Mouse (Mus musculus): Measurements from ENCODE around the gene Swi5. TPM values are rescaled to one million over a fixed set of nuclear protein-coding genes. Genes with fewer than 3 reads are reported as not detected.

Gene Swi5
- polyA plus RNA-seq, 1 experiment from 2014 or later = 286 TPM

DNA sequence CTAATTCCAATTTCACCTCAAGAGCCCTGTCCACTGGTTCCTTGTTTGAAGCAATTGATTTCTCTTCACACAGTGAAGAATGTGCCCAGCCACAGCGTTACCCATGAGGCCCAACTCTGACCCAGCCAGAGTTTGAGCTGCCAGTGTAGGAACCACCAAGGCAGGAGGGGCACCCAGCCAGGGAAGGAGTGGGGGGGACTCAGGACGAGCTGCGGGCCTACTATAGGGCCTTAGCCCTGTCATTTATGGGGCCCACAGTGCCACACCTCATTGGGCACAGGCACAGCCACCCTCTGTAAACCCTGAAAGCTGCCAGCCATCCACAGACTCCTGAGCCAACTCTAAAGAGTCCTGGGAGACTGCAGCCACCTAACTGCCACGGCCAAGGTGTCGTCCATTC lies 33.3 kb downstream of the Swi5 start:
- Histone ChIP-seq H3K36me3 (peaks cover 85% of the 10 kb centered on the region), H3K4me2 (no peak overlapping the region), H3K9me3 (no peaks in the 10 kb centered on the region), H3K4me1 (peaks cover 10% of the 10 kb centered on the region), H3K27ac (replicated peaks) (no peak overlapping the region), H3K4me3 (no peak overlapping the region), H3K9ac (no peak overlapping the region), H3K27me3 (replicated peaks) (no peaks in the 10 kb centered on the region)
- 81% methylated on average over 5 of the region's 5 CpGs for WGBS
- no peak for ATAC-seq (ENCODE audit: extremely low read depth, insufficient number of reproducible peaks, low FRiP score, low TSS enrichment)

DNA sequence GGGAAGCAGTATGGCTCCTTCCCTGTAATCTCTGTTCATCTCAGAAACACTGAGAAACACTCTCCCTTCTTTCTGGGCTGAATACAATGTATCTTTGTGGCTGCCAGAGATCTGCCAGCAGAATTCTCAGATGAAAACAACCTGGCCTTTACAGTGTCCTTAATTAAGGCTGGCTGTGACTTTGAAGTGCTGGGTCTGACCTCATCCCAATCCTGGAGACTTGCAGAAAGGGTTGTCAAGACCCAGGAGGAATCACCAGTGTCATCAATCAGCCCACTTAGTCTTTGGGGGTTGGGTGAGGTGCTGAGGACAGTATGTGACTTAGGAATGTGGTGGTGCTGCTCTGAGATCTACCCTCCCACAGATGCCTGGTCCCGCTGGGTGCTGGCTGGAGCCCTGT lies 34.5 kb downstream of the Swi5 start:
- Histone ChIP-seq H3K27ac (replicated peaks) (no peak overlapping the region), H3K9me3 (no peaks in the 10 kb centered on the region), H3K27me3 (replicated peaks) (no peaks in the 10 kb centered on the region), H3K36me3 (peaks cover 94% of the 10 kb centered on the region), H3K4me2 (no peak overlapping the region), H3K9ac (no peak overlapping the region), H3K4me1 (no peaks in the 10 kb centered on the region; the same call in 1 of the 2 replicates), H3K4me3 (no peak overlapping the region)
- ATAC-seq (ENCODE audit: extremely low read depth, insufficient number of reproducible peaks, low FRiP score, low TSS enrichment) = no peak
- 58% methylated on average over 1 of the region's 1 CpGs for WGBS

DNA sequence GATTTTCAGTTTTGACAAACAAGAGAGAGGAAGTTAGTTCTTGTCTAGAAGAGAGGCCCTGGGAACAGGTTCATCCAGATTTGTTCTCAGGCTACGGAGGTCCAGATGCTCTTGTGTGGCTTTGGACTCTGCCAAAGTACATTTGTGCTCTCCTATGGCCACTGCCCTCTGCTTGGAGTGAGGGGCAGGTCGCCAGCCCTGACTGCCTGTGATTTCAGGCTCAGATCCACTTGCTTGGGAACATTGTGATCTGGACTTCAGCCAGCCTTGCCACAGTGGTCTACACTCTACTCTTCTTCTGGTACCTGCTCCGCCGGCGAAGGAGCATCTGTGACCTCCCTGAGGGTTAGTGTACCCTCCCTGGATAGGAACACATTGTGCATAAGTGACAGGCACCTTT lies 35.2 kb downstream of the Swi5 start:
- no peak for ATAC-seq (ENCODE audit: extremely low read depth, insufficient number of reproducible peaks, low FRiP score, low TSS enrichment)
- Histone ChIP-seq H3K4me1 (no peaks in the 10 kb centered on the region), H3K36me3 (peaks cover 94% of the 10 kb centered on the region), H3K4me2 (no peak overlapping the region), H3K9me3 (no peaks in the 10 kb centered on the region), H3K27ac (replicated peaks) (no peak overlapping the region), H3K9ac (no peak overlapping the region), H3K27me3 (replicated peaks) (no peaks in the 10 kb centered on the region), H3K4me3 (no peak overlapping the region)
- WGBS = 85% methylated on average over 5 of the region's 5 CpGs

DNA sequence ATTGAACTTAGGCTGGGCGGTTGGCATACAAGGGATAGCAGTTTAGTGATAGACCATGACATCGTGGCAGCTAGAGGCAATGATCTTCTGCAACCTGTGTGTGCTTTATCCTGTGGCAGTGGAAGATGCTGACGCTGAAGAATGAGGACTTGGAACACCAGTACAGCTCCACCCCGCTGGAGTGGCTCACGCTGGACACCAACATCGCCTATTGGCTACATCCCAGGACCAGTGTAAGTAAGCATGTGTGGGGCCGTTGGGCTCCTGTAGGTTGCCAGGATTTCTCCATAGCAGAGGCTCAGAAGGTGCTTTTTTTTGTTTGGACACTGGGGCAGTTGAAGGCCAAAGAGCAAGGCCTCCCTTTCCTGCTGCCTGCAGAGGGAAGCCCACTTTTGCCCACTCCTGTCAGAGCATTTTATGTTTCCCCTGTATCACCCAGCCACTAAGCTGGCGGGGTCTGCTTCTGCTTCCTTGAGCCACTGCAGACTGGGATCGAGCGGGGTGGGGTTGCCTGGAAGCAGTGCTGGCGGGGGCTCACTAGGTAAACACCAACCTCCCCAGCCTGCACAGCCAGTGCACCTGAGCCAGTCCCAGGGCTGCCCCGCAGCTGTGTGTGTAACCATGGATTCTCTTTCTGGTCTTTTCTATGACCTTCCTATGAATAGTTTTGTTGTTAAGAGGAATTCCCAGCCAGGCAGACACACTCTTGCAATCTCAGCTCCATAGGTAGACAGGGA lies 35.9 kb downstream of the Swi5 start:
- H3K4me3 ChIP-seq = no peak overlapping the region
- peaks cover 94% of the 10 kb centered on the region for H3K36me3 ChIP-seq
- no peak overlapping the region for H3K4me2 ChIP-seq
- no peaks in the 10 kb centered on the region for H3K9me3 ChIP-seq
- H3K27me3 ChIP-seq (replicated peaks) = no peaks in the 10 kb centered on the region
- no peaks in the 10 kb centered on the region for H3K4me1 ChIP-seq
- H3K27ac ChIP-seq (replicated peaks) = no peak overlapping the region
- no peak overlapping the region for H3K9ac ChIP-seq
- WGBS = 80% methylated on average over 12 of the region's 12 CpGs
- no peak for ATAC-seq (ENCODE audit: extremely low read depth, insufficient number of reproducible peaks, low FRiP score, low TSS enrichment)

DNA sequence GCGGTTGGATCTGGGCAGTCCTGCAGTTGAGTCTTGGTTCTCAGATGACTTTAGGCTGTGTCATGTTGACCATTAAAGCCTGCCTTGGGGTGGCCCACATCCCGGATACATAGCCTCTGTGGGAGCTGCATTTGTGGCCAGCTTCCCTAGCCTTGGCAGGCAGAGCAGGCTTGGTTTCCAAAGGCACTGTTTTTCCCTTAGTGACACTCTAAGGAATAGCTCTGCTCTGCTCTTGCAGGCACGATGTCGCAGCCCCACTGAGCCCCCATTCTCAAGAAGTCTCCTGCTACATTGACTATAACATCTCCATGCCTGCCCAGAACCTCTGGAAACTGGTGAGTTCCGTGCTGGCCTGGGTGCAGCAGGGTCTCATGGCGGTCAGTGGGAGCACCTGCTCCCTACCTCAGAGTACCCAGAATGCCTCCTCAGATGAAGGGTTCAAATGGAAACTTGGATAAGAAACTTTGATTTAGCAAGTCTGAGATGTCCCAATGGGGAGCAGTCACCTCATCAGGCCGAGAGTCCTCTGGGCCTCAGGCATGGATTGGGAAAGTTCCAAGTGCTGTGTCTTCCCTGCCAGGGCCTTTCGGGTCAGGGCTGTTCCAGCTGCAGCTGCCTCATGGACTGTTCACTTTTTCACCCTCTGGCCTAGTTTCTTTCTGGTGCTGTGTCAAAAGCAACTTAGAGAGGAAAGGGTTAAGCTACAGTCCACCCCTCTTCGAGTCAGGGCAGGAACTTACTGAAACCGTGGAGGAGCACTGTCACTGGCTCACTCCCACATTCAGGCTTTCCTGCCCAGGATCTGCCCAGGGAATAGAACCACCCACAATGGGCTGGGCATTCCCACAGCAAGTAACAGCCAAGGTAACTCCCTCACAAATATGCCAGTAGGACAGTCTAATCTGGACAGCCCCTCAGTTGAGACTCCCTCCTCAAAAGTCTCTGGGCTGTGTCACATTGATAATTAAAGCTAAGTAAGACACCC lies 39.2 kb downstream of the Swi5 start:
- ATAC-seq (ENCODE audit: extremely low read depth, insufficient number of reproducible peaks, low FRiP score, low TSS enrichment) = no peak
- peaks cover 99% of the 10 kb centered on the region for H3K36me3 ChIP-seq
- WGBS = 70% methylated on average over 10 of the region's 10 CpGs

DNA sequence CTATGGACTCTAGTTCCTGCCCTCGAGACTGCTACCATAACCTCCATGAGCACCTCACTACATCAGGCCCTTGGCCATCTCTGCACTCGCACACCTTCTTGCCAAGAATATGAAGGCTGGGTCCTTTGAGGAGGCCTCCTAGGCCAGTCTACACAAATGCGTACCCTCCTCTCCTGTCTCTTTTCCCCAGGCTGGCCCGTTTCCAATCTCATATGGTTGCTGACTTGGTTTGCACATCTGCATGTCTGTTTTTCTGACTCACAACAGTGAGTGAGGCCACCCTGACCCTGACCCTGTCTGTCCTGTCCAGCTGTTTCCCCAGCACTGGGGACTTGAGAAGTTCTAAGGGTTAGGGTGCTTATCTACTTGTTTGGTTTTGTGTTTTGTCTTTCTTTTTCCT lies 41.1 kb downstream of the Swi5 start:
- H3K4me1 ChIP-seq = no peaks in the 10 kb centered on the region
- no peak overlapping the region for H3K9ac ChIP-seq
- WGBS = 76% methylated on average over 4 of the region's 4 CpGs
- H3K9me3 ChIP-seq = no peaks in the 10 kb centered on the region
- H3K27me3 ChIP-seq (replicated peaks) = no peaks in the 10 kb centered on the region
- H3K36me3 ChIP-seq = peaks cover 95% of the 10 kb centered on the region
- no peak overlapping the region for H3K4me2 ChIP-seq
- no peak for ATAC-seq (ENCODE audit: extremely low read depth, insufficient number of reproducible peaks, low FRiP score, low TSS enrichment)
- no peak overlapping the region for H3K4me3 ChIP-seq
- no peak overlapping the region for H3K27ac ChIP-seq (replicated peaks)

More for the DNA sequence above, 39.2 kb downstream of the Swi5 start:
- no peak overlapping the region for H3K4me3 ChIP-seq
- H3K9me3 ChIP-seq = no peaks in the 10 kb centered on the region
- no peak overlapping the region for H3K4me2 ChIP-seq
- H3K4me1 ChIP-seq = no peaks in the 10 kb centered on the region
- no peaks in the 10 kb centered on the region for H3K27me3 ChIP-seq (replicated peaks)
- H3K27ac ChIP-seq (replicated peaks) = no peak overlapping the region
- no peak overlapping the region for H3K9ac ChIP-seq

DNA sequence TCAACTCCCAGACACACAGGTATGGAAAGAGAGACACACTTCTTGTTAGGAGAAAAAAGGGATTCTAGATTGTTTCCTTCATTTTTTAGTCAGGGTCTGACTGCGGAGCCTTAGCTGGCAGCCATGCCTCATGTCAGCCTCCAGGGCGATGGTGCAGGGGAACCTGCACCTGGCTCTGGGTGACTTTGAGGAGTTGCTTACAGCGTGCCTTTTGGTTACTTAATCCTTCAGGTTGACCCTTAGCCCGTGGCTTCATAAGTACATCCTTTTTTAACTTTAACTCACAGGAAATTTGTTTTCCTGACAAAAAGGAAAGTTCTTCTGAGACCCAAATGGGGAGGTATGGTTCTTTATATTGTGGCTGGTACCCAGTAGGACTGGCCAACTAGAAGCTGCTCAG lies 44.9 kb downstream of the Swi5 start:
- Histone ChIP-seq H3K4me3 (no peak overlapping the region), H3K27ac (replicated peaks) (no peak overlapping the region), H3K36me3 (peaks cover 71% of the 10 kb centered on the region), H3K9me3 (no peaks in the 10 kb centered on the region), H3K27me3 (replicated peaks) (no peaks in the 10 kb centered on the region), H3K4me2 (no peak overlapping the region), H3K4me1 (peaks cover 1% of the 10 kb centered on the region), H3K9ac (no peak overlapping the region)
- 82% methylated on average over 4 of the region's 4 CpGs for WGBS
- ATAC-seq (ENCODE audit: extremely low read depth, insufficient number of reproducible peaks, low FRiP score, low TSS enrichment) = no peak

DNA sequence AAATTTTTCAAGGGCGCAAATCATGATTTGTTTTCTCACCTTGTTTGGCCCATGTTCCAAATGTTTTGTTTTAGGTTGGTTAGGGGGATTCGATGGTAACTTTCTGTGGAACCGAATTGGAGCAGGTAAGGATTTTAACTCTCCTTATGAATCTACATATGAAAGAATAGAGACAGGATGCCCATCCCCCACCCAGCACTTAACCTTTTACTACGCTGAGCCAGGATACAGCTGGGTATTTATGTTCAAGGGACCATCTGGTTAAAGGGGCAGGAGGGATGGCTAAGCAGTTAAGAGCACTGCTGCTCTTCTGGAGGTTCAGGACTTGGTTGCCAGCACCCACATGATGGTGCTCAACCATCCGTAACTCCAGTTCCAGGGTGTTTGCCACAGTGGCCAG lies 47.3 kb downstream of the Swi5 start:
- H3K4me2 ChIP-seq = no peak overlapping the region
- no peaks in the 10 kb centered on the region for H3K9me3 ChIP-seq
- no peak overlapping the region for H3K9ac ChIP-seq
- H3K4me3 ChIP-seq = no peak overlapping the region
- H3K4me1 ChIP-seq = peaks cover 12% of the 10 kb centered on the region
- peaks cover 47% of the 10 kb centered on the region for H3K36me3 ChIP-seq
- 83% methylated on average over 5 of the region's 5 CpGs for WGBS
- H3K27me3 ChIP-seq (replicated peaks) = no peaks in the 10 kb centered on the region
- ATAC-seq (ENCODE audit: extremely low read depth, insufficient number of reproducible peaks, low FRiP score, low TSS enrichment) = no peak
- no peak overlapping the region for H3K27ac ChIP-seq (replicated peaks)

DNA sequence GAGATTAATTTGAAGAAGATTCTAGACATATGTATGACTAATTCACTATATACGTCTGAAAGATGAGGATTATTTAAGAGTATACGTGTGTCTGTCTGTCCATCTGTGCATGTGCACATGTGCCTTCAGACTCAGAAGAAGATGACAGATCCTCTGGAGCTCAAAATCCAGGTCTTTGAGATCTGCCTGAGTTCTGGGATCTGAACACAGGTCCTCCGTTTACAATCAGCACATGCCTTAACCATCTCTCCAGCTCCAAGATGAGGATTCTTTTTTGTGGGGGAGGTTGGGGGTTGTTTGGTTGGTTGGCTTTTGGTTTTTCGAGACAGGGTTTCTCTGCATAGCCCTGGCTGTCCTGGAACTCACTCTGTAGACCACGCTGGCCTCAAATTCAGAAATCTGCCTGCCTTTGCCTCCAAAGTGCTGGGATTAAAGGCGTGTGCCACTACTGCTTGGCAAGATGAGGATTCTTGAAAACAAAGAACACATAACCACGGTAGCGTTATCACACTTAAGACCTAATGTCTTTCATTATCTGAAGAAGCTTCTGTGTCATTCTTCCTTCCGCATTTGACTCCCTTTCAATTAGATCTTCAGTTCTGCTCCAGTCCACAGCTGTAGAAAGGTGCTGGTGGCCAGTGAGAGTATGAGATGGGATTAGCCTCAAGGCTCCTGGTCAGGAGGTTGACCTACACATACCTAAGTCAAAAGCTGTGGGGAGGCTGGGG lies 49.0 kb downstream of the Swi5 start:
- Histone ChIP-seq H3K27ac (replicated peaks) (no peak overlapping the region), H3K27me3 (replicated peaks) (no peaks in the 10 kb centered on the region), H3K36me3 (peaks cover 41% of the 10 kb centered on the region), H3K9ac (no peak overlapping the region), H3K4me1 (peaks cover 26% of the 10 kb centered on the region), H3K4me3 (no peak overlapping the region), H3K9me3 (no peaks in the 10 kb centered on the region), H3K4me2 (no peak overlapping the region)
- 85% methylated on average over 9 of the region's 9 CpGs for WGBS
- ATAC-seq (ENCODE audit: extremely low read depth, insufficient number of reproducible peaks, low FRiP score, low TSS enrichment) = no peak

DNA sequence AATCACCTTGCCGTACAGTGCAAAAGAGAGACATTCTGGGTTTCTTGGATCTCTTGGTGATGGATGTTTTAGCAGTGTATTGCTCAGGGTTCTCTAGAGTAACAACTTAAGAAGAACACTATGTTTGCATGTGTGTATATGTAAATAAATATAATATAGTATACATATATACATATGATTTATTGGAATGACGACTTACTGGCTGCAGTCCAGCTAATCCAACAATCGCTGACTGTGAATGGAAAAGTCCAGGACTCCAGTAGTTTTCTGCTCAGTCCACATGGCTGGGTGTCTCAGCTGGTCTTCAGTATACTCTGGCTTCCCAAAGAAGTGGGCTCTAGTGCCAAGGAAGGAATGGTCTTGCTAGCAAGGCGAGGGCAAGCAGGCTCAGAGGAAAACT lies 50.3 kb downstream of the Swi5 start:
- no peak for ATAC-seq (ENCODE audit: extremely low read depth, insufficient number of reproducible peaks, low FRiP score, low TSS enrichment)
- peak overlapping the region; percentile 88 for H3K9ac ChIP-seq
- peak overlapping the region; percentile 95 for H3K27ac ChIP-seq (replicated peaks)
- no peaks in the 10 kb centered on the region for H3K27me3 ChIP-seq (replicated peaks)
- H3K4me2 ChIP-seq = peak overlapping the region; percentile 82
- WGBS = 33% methylated on average over 4 of the region's 4 CpGs
- H3K4me3 ChIP-seq = peak overlapping the region; percentile 67
- H3K36me3 ChIP-seq = peaks cover 44% of the 10 kb centered on the region
- H3K4me1 ChIP-seq = peaks cover 26% of the 10 kb centered on the region
- no peaks in the 10 kb centered on the region for H3K9me3 ChIP-seq
